Mouse (Mus musculus): ENCODE data around the gene Uso1. TPM values are rescaled to one million over a fixed set of nuclear protein-coding genes. Genes with fewer than 3 reads are reported as not detected.
"Not testable (repeated sequence)": the region's sequence is repeated elsewhere in the genome, so short reads cannot be mapped to it uniquely, and the experiment has no call there.

Uso1 gene
- polyA plus RNA-seq, 1 experiment = 0.71 TPM

- peaks cover 4% of the 10 kb centered on the region for H3K9me3 ChIP-seq (ENCODE audit: control insufficient read depth, low read length)
- H3K4me3 ChIP-seq (replicated peaks) = no peak overlapping the region
- peaks cover 12% of the 10 kb centered on the region for H3K36me3 ChIP-seq (ENCODE audit: control insufficient read depth)
- peaks cover 21% of the 10 kb centered on the region for H3K4me1 ChIP-seq (ENCODE audit: control insufficient read depth)
- H3K27me3 ChIP-seq (ENCODE audit: control insufficient read depth) = peaks cover 20% of the 10 kb centered on the region
- TF ChIP-seq GATA1 (IDR thresholded peaks at IDR 0.05; ENCODE audit: low read length) (no peak), TAL1 (IDR thresholded peaks at IDR 0.05; ENCODE audit: low read length) (no peak)
Observed at GRCm38 (mm10) chr5:92117823-92118403, 19.8 kb upstream of the Uso1 start.

- TF ChIP-seq GATA1 (IDR thresholded peaks at IDR 0.05; ENCODE audit: low read length) (no peak), TAL1 (IDR thresholded peaks at IDR 0.05; ENCODE audit: low read length) (no peak)
- Histone ChIP-seq H3K4me1 (ENCODE audit: control insufficient read depth) (peaks cover 10% of the 10 kb centered on the region), H3K27me3 (ENCODE audit: control insufficient read depth) (no peaks in the 10 kb centered on the region), H3K4me3 (replicated peaks) (no peak overlapping the region), H3K36me3 (ENCODE audit: control insufficient read depth) (peaks cover 41% of the 10 kb centered on the region), H3K9me3 (ENCODE audit: control insufficient read depth, low read length) (peaks cover 6% of the 10 kb centered on the region)
Observed at GRCm38 (mm10) chr5:92121636-92122035, 16.1 kb upstream of the Uso1 start.

- Histone ChIP-seq H3K27me3 (ENCODE audit: control insufficient read depth) (no peaks in the 10 kb centered on the region), H3K4me3 (replicated peaks) (no peak overlapping the region), H3K36me3 (ENCODE audit: control insufficient read depth) (peaks cover 72% of the 10 kb centered on the region), H3K9me3 (ENCODE audit: control insufficient read depth, low read length) (peaks cover 9% of the 10 kb centered on the region), H3K4me1 (ENCODE audit: control insufficient read depth) (peaks cover 43% of the 10 kb centered on the region)
- TF ChIP-seq TAL1 (IDR thresholded peaks at IDR 0.05; ENCODE audit: low read length) = no peak
- no peak for TF ChIP-seq GATA1 (IDR thresholded peaks at IDR 0.05; ENCODE audit: low read length)
Observed at GRCm38 (mm10) chr5:92125446-92125845, 12.3 kb upstream of the Uso1 start.

- peaks cover 56% of the 10 kb centered on the region for H3K4me1 ChIP-seq (ENCODE audit: control insufficient read depth)
- H3K27me3 ChIP-seq (ENCODE audit: control insufficient read depth) = no peaks in the 10 kb centered on the region
- H3K36me3 ChIP-seq (ENCODE audit: control insufficient read depth) = peaks cover 85% of the 10 kb centered on the region
- H3K4me3 ChIP-seq (replicated peaks) = peak overlapping the region; percentile 74
- H3K9me3 ChIP-seq (ENCODE audit: control insufficient read depth, low read length) = peaks cover 17% of the 10 kb centered on the region
- TF ChIP-seq GATA1 (IDR thresholded peaks at IDR 0.05; ENCODE audit: low read length) = no peak
- TF ChIP-seq TAL1 (IDR thresholded peaks at IDR 0.05; ENCODE audit: low read length) = no peak
Observed at GRCm38 (mm10) chr5:92127141-92127625, 10.6 kb upstream of the Uso1 start.

GRCm38 (mm10) chr5:92127751-92128150, 10.0 kb upstream of the Uso1 start:
- Histone ChIP-seq H3K36me3 (ENCODE audit: control insufficient read depth) (peaks cover 82% of the 10 kb centered on the region), H3K9me3 (ENCODE audit: control insufficient read depth, low read length) (peaks cover 14% of the 10 kb centered on the region), H3K27me3 (ENCODE audit: control insufficient read depth) (no peaks in the 10 kb centered on the region), H3K4me3 (replicated peaks) (peak overlapping the region; percentile 74), H3K4me1 (ENCODE audit: control insufficient read depth) (peaks cover 61% of the 10 kb centered on the region)
- TF ChIP-seq GATA1 (IDR thresholded peaks at IDR 0.05; ENCODE audit: low read length) = no peak
- no peak for TF ChIP-seq TAL1 (IDR thresholded peaks at IDR 0.05; ENCODE audit: low read length)

- H3K9me3 ChIP-seq (ENCODE audit: control insufficient read depth, low read length) = peaks cover 11% of the 10 kb centered on the region
- H3K4me1 ChIP-seq (ENCODE audit: control insufficient read depth) = peaks cover 69% of the 10 kb centered on the region
- H3K4me3 ChIP-seq (replicated peaks) = peak overlapping the region; percentile 74
- TF ChIP-seq TAL1 (IDR thresholded peaks at IDR 0.05; ENCODE audit: low read length) = no peak
- TF ChIP-seq GATA1 (IDR thresholded peaks at IDR 0.05; ENCODE audit: low read length) = peak; percentile 21; the same call in 1 of the 2 replicates
- H3K27me3 ChIP-seq (ENCODE audit: control insufficient read depth) = no peaks in the 10 kb centered on the region
- H3K36me3 ChIP-seq (ENCODE audit: control insufficient read depth) = peaks cover 86% of the 10 kb centered on the region
Observed at GRCm38 (mm10) chr5:92128570-92128969, 9.2 kb upstream of the Uso1 start.

GRCm38 (mm10) chr5:92129321-92129768, 8.4 kb upstream of the Uso1 start:
- peak overlapping the region; percentile 74 for H3K4me3 ChIP-seq (replicated peaks)
- H3K27me3 ChIP-seq (ENCODE audit: control insufficient read depth) = no peaks in the 10 kb centered on the region
- TF ChIP-seq TAL1 (IDR thresholded peaks at IDR 0.05; ENCODE audit: low read length) (no peak), GATA1 (IDR thresholded peaks at IDR 0.05; ENCODE audit: low read length) (no peak)
- peaks cover 11% of the 10 kb centered on the region for H3K9me3 ChIP-seq (ENCODE audit: control insufficient read depth, low read length)
- peaks cover 82% of the 10 kb centered on the region for H3K36me3 ChIP-seq (ENCODE audit: control insufficient read depth)
- peaks cover 75% of the 10 kb centered on the region for H3K4me1 ChIP-seq (ENCODE audit: control insufficient read depth)

- no peak for TF ChIP-seq GATA1 (IDR thresholded peaks at IDR 0.05; ENCODE audit: low read length)
- TF ChIP-seq TAL1 (IDR thresholded peaks at IDR 0.05; ENCODE audit: low read length) = no peak
Observed at GRCm38 (mm10) chr5:92130040-92130682, 7.6 kb upstream of the Uso1 start.

GRCm38 (mm10) chr5:92132127-92132526, 5.6 kb upstream of the Uso1 start:
- TF ChIP-seq TAL1 (IDR thresholded peaks at IDR 0.05; ENCODE audit: low read length) (no peak), GATA1 (IDR thresholded peaks at IDR 0.05; ENCODE audit: low read length) (no peak)
- Histone ChIP-seq H3K27me3 (ENCODE audit: control insufficient read depth) (no peaks in the 10 kb centered on the region; the same call in 1 of the 2 replicates), H3K36me3 (ENCODE audit: control insufficient read depth) (peaks cover 64% of the 10 kb centered on the region), H3K4me1 (ENCODE audit: control insufficient read depth) (peaks cover 88% of the 10 kb centered on the region), H3K4me3 (replicated peaks) (peak overlapping the region; percentile 63), H3K9me3 (ENCODE audit: control insufficient read depth, low read length) (peaks cover 11% of the 10 kb centered on the region)

More at GRCm38 (mm10) chr5:92130040-92130682, 7.6 kb upstream of the Uso1 start:
- H3K9me3 ChIP-seq (ENCODE audit: control insufficient read depth, low read length) = peaks cover 11% of the 10 kb centered on the region
- no peak overlapping the region for H3K4me3 ChIP-seq (replicated peaks)
- peaks cover 76% of the 10 kb centered on the region for H3K36me3 ChIP-seq (ENCODE audit: control insufficient read depth)
- H3K4me1 ChIP-seq (ENCODE audit: control insufficient read depth) = peaks cover 80% of the 10 kb centered on the region
- no peaks in the 10 kb centered on the region for H3K27me3 ChIP-seq (ENCODE audit: control insufficient read depth)

- Histone ChIP-seq H3K36me3 (ENCODE audit: control insufficient read depth) (peaks cover 55% of the 10 kb centered on the region), H3K4me3 (replicated peaks) (peak overlapping the region; percentile 63), H3K4me1 (ENCODE audit: control insufficient read depth) (peaks cover 83% of the 10 kb centered on the region), H3K9me3 (ENCODE audit: control insufficient read depth, low read length) (peaks cover 11% of the 10 kb centered on the region)
- H3K27me3 ChIP-seq (ENCODE audit: control insufficient read depth) = not testable (repeated sequence)
Observed at GRCm38 (mm10) chr5:92133006-92133405, 4.7 kb upstream of the Uso1 start.

Measured in erythroblast, embryonic 14.5 days (primary cell).